Mouse (Mus musculus) heart, postnatal 0 days (tissue): ENCODE data around the gene Ccl25. TPM values are rescaled to one million over a fixed set of nuclear protein-coding genes. Genes with fewer than 3 reads are reported as not detected.
A peak's percentile ranks its signal among the peaks of the same experiment; 100 is the strongest.
"Not testable (repeated sequence)": the region's sequence is repeated elsewhere in the genome, so short reads cannot be mapped to it uniquely, and the experiment has no call there.

Source experiments
- ATAC-seq: fragments of 200-750 bp; cut with Nextera tagmentation; 2 replicates; pipeline ENCODE4 v1.8.0; 2017; ENCODE audit warnings: low read depth, moderate number of reproducible peaks, moderate library complexity; ENCODE audit not compliant: insufficient read depth
- DNase-seq: peaks from one replicate; pipeline ENCODE4 v3.0.0-alpha.2; 2016; ENCODE audit warnings: low spot score
- H3K27ac ChIP-seq: fragments of 300-500 bp; sonication (generic); 2 replicates; pipeline ENCODE4 v1.5.1; 2014; ENCODE audit warnings: low read depth, mild to moderate bottlenecking
- H3K27me3 ChIP-seq: fragments of 300-500 bp; sonication (generic); 2 replicates; pipeline ENCODE4 v1.6.1; 2014; ENCODE audit warnings: low read length, mixed read lengths; ENCODE audit not compliant: control insufficient read depth, insufficient read depth
- H3K36me3 ChIP-seq: fragments of 300-500 bp; sonication (generic); replicated peaks from 2 replicates; pipeline ENCODE4 v1.6.1; 2014; ENCODE audit warnings: low read length, mixed read lengths; ENCODE audit not compliant: control insufficient read depth, insufficient read depth
- H3K4me1 ChIP-seq: fragments of 300-500 bp; sonication (generic); 2 replicates; pipeline ENCODE4 v1.6.1; 2014; ENCODE audit warnings: antibody characterized with exemption; ENCODE audit not compliant: control insufficient read depth, insufficient read depth
- H3K4me2 ChIP-seq: fragments of 300-500 bp; sonication (generic); 2 replicates; pipeline ENCODE4 v1.6.1; 2014; ENCODE audit warnings: low read depth, mild to moderate bottlenecking, low read length, moderate library complexity
- H3K4me3 ChIP-seq: fragments of 300-500 bp; sonication (generic); 2 replicates; pipeline ENCODE4 v1.5.1; 2014; ENCODE audit warnings: low read depth, low read length
- H3K9ac ChIP-seq: fragments of 300-500 bp; sonication (generic); replicated peaks from 2 replicates; pipeline ENCODE4 v1.6.1; 2014; ENCODE audit warnings: low read depth, low read length, mixed read lengths
- H3K9me3 ChIP-seq: fragments of 300-500 bp; sonication (generic); replicated peaks from 2 replicates; pipeline ENCODE4 v1.6.1; 2016; ENCODE audit warnings: low read length; ENCODE audit not compliant: control insufficient read depth
- CTCF ChIP-seq: IDR thresholded peaks from 2 replicates; pipeline ENCODE4 v1.5.1; 2016; ENCODE audit warnings: antibody characterized with exemption, control low read depth, low read depth
- EP300 ChIP-seq: IDR thresholded peaks from 2 replicates; pipeline ENCODE4 v1.6.1; 2016; ENCODE audit warnings: antibody characterized with exemption, low read depth
- WGBS: fragments of 180-500 bp; shearing (Covaris S2); extraction: QIAGEN DNeasy Blood & Tissue Kit; methylation state at CpG from one replicate; pipeline ENCODE4 v1.1.7; 2014; 5-methylcytosine and 5-hydroxymethylcytosine counted together
- polyA plus RNA-seq: library from polyadenylated mRNA; unstranded; fragments of >200 nt; fragmentation: Nextera tagmentation; extraction: Ambion mirVana; gene quantifications from 2 replicates; pipeline ENCODE4 v1.2.1, GENCODE M21; 2015
- total RNA-seq: library from RNA; depleted of rRNA; stranded (reverse); fragments of >200 nt; gene quantifications from 2 replicates; pipeline ENCODE4 v1.2.3, GENCODE M21; 2014; ENCODE audit warnings: low replicate concordance

The Ccl25 gene
- total and polyA plus RNA-seq, 2 experiments from 2014 or later: 5.8 to 7.9 TPM

DNA sequence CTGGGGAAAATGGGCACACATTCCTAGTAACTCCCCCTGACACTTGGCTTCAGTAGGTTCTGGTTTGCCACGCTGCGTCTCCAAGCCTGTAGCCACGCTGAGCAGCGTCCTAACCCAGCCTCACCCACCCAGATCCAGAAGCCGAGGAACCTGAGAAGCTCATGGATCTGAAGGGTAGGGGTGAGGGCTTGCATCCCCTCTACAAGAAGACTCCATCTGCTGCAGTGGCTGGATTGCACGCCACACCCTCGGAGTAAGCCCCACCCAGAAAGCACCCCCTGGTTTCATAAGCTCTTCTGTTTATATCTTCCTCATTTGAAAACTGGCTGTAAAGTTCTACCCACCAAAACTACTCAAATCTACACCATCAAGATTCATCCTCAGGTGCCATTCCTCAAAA is 22.7 kb downstream of the Ccl25 start:
- Histone ChIP-seq H3K36me3 (no peaks in the 10 kb centered on the region), H3K9ac (no peak overlapping the region), H3K9me3 (no peaks in the 10 kb centered on the region), H3K4me2 (peak overlapping the region; percentile 45), H3K27me3 (no peaks in the 10 kb centered on the region), H3K27ac (no peak overlapping the region), H3K4me1 (no peaks in the 10 kb centered on the region), H3K4me3 (no peak overlapping the region)
- WGBS: 61% methylated on average over 7 of the region's 7 CpGs
- DNase-seq: no peak
- no peak for ATAC-seq
- TF ChIP-seq EP300: no peak
- no peak for TF ChIP-seq CTCF

DNA sequence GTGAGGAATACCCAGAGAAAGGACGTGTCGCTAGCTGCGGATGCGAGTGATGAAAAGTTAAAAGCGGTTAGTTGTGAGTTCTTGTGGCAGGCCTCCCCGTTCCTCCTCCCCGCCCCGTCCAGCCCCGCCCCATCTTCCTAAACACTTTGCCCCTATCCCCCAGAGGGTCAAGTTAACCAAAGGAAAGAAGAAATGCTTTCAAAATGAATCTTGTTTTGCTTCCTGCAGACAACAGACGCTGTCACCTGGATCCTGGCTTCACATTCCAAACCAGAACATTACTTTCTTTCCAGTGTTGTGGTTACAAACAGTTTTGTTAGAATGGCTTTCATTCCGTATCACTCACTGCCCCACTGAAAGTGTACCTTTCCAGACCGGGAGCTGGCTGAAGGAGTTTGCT is 23.3 kb downstream of the Ccl25 start:
- peak overlapping the region; percentile 45 for H3K4me2 ChIP-seq
- no peaks in the 10 kb centered on the region for H3K27me3 ChIP-seq
- TF ChIP-seq CTCF (no peak), EP300 (no peak)
- H3K36me3 ChIP-seq: no peaks in the 10 kb centered on the region
- ATAC-seq (no peak), DNase-seq (no peak)
- no peak overlapping the region for H3K9ac ChIP-seq
- no peaks in the 10 kb centered on the region for H3K9me3 ChIP-seq
- H3K27ac ChIP-seq: no peak overlapping the region
- H3K4me1 ChIP-seq: no peaks in the 10 kb centered on the region
- H3K4me3 ChIP-seq: peak overlapping the region; percentile 2; the same call in 1 of the 2 replicates
- WGBS: 29% methylated on average over 12 of the region's 12 CpGs

DNA sequence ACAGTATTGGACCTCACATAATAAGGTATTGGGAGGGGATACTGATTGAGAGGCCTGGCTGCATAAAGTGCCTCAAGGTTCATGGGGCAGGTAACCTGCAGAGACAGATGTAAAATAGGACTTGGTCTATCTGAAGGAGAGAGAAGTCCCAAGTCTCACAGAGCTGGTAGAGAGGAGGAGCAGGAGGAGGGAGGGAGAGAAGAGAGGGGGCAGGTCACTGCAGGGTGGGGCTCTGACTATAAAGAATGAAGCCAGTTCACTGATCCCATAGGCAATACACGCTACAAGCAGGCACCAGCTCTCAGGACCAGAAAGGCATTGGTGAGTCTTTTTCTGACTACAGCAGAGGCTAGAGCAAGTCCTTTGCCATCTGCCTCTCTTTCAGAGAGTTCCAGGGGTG is 24.3 kb downstream of the Ccl25 start:
- Histone ChIP-seq H3K36me3 (no peaks in the 10 kb centered on the region), H3K9me3 (no peaks in the 10 kb centered on the region), H3K4me2 (no peak overlapping the region), H3K27me3 (no peaks in the 10 kb centered on the region), H3K4me1 (no peaks in the 10 kb centered on the region), H3K27ac (no peak overlapping the region), H3K4me3 (no peak overlapping the region), H3K9ac (no peak overlapping the region)
- TF ChIP-seq EP300: no peak
- TF ChIP-seq CTCF: no peak
- WGBS: 64% methylated on average over 1 of the region's 1 CpGs
- ATAC-seq (no peak), DNase-seq (no peak)

DNA sequence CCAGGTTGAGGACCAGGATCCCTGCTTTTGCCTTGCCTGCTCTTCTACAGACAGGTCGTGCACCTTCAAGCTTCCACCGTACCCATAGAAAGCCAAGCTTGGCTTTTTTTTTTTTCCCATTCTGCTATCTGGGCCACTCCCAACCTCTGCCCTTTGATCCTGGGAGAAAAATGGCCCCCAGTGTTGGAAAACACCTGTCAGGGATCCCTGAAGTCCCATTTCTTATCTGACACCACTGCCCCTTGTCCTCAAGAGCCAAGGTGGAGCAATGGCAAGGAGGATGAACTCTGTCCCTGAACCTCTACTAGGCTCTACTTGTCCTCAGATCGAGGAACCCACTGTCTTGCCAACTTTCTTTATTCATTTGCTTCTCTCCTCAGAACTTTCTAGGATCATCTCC is 25.6 kb downstream of the Ccl25 start:
- H3K27me3 ChIP-seq: no peaks in the 10 kb centered on the region
- DNase-seq: no peak
- no peak for ATAC-seq
- no peaks in the 10 kb centered on the region for H3K36me3 ChIP-seq
- H3K27ac ChIP-seq: no peak overlapping the region
- H3K9me3 ChIP-seq: no peaks in the 10 kb centered on the region
- WGBS: 75% methylated on average over 3 of the region's 3 CpGs
- TF ChIP-seq CTCF (no peak), EP300 (no peak)
- no peak overlapping the region for H3K4me2 ChIP-seq
- no peak overlapping the region for H3K4me3 ChIP-seq
- H3K9ac ChIP-seq: no peak overlapping the region
- no peaks in the 10 kb centered on the region for H3K4me1 ChIP-seq

DNA sequence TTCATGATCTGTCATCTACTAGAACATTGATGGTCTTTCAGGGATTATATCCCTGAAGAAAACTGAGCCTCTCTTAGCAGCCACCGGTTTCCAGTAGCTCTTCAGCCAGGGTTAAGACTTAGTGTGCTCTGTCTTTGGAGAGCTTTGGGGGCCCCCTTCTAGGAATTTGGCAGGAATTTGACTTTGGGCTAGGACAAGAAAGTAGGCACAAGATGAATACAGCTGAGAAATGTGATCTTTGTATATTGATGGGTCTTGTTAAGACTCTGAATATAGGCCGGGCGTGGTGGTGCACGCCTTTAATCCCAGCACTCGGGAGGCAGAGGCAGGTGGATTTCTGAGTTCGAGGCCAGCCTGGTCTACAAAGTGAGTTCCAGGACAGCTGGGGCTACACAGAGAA is 27.6 kb downstream of the Ccl25 start:
- H3K27me3 ChIP-seq, H3K4me2 ChIP-seq, H3K36me3 ChIP-seq, H3K9ac ChIP-seq, ATAC-seq, H3K4me3 ChIP-seq, H3K4me1 ChIP-seq, H3K27ac ChIP-seq, H3K9me3 ChIP-seq, DNase-seq: not testable (repeated sequence)
- WGBS: 84% methylated on average over 6 of the region's 6 CpGs

DNA sequence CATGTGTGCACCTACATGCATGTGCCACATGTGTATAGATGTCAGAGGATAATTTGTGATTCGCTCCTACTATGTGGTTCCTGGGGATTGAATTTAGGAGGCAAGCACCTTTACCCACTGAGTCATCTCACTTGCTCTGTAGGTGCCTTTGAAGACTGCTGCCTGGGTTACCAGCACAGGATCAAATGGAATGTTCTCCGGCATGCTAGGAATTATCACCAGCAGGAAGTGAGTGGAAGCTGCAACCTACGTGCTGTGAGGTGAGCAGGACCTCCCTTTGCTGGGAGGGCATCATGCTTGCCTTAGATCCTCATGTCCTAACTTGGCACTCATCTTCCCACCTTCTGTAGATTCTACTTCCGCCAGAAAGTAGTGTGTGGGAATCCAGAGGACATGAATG is 28.7 kb downstream of the Ccl25 start:
- no peaks in the 10 kb centered on the region for H3K36me3 ChIP-seq
- H3K9me3 ChIP-seq: no peaks in the 10 kb centered on the region
- TF ChIP-seq CTCF: no peak
- no peak for TF ChIP-seq EP300
- H3K4me1 ChIP-seq: no peaks in the 10 kb centered on the region
- no peak overlapping the region for H3K4me2 ChIP-seq
- DNase-seq (no peak), ATAC-seq (no peak)
- H3K27ac ChIP-seq: no peak overlapping the region
- H3K4me3 ChIP-seq: no peak overlapping the region
- H3K27me3 ChIP-seq: no peaks in the 10 kb centered on the region
- H3K9ac ChIP-seq: no peak overlapping the region
- 61% methylated on average over 4 of the region's 4 CpGs for WGBS
